Mouse (Mus musculus) hindbrain, embryonic 14.5 days (tissue): ENCODE results near the gene Foxn2. TPM values are rescaled to one million over a fixed set of nuclear protein-coding genes. Genes with fewer than 3 reads are reported as not detected.
"Not testable (repeated sequence)": the region's sequence is repeated elsewhere in the genome, so short reads cannot be mapped to it uniquely, and the experiment has no call there.

Experiments used
- ATAC-seq: fragments of 200-750 bp; cut with Nextera tagmentation; 2 replicates; pipeline ENCODE4 v1.8.0; 2017; ENCODE audit warnings: moderate number of reproducible peaks, mild to moderate bottlenecking, moderate TSS enrichment, moderate library complexity; ENCODE audit not compliant: low FRiP score
- DNase-seq: peaks from one replicate; pipeline ENCODE4 v3.0.0-alpha.2; 2015; ENCODE audit warnings: low spot score
- H3K27ac ChIP-seq: fragments of 300-500 bp; sonication (generic); 2 replicates; pipeline ENCODE4 v1.5.1; 2014; ENCODE audit warnings: mild to moderate bottlenecking, moderate library complexity
- H3K27me3 ChIP-seq: fragments of 300-500 bp; sonication (generic); 2 replicates; pipeline ENCODE4 v1.6.1; 2014; ENCODE audit warnings: mild to moderate bottlenecking, low read length, mixed read lengths; ENCODE audit not compliant: control insufficient read depth, insufficient read depth
- H3K36me3 ChIP-seq: fragments of 300-500 bp; sonication (generic); replicated peaks from 2 replicates; pipeline ENCODE4 v1.6.1; 2014; ENCODE audit not compliant: control insufficient read depth, insufficient read depth
- H3K4me1 ChIP-seq: fragments of 300-500 bp; sonication (generic); replicated peaks from 2 replicates; pipeline ENCODE4 v1.6.1; 2014; ENCODE audit warnings: antibody characterized with exemption, low read length, mixed read lengths; ENCODE audit not compliant: control insufficient read depth, insufficient read depth
- H3K4me2 ChIP-seq: fragments of 300-500 bp; sonication (generic); replicated peaks from 2 replicates; pipeline ENCODE4 v1.6.1; 2014; ENCODE audit warnings: mild to moderate bottlenecking, moderate library complexity
- H3K4me3 ChIP-seq: fragments of 300-500 bp; sonication (generic); replicated peaks from 2 replicates; pipeline ENCODE4 v1.5.1; 2014; ENCODE audit warnings: mild to moderate bottlenecking, low read length
- H3K9ac ChIP-seq: fragments of 300-500 bp; sonication (generic); 2 replicates; pipeline ENCODE4 v1.6.1; 2014
- H3K9me3 ChIP-seq: fragments of 300-500 bp; sonication (generic); 2 replicates; pipeline ENCODE4 v1.6.1; 2016; ENCODE audit warnings: low read length; ENCODE audit not compliant: control insufficient read depth
- WGBS: fragments of 180-500 bp; shearing (Covaris S2); extraction: QIAGEN DNeasy Blood & Tissue Kit; methylation state at CpG from one replicate; pipeline ENCODE4 v1.1.7; 2014; 5-methylcytosine and 5-hydroxymethylcytosine counted together
- polyA plus RNA-seq: library from polyadenylated mRNA; unstranded; fragments of >200 nt; fragmentation: Nextera tagmentation; extraction: Ambion mirVana; gene quantifications from 2 replicates; pipeline ENCODE4 v1.2.1, GENCODE M21; 2014

The Foxn2 gene
- polyA plus RNA-seq, 1 experiment from 2014 or later: 7.0 TPM

- Histone ChIP-seq H3K27ac (no peak overlapping the region), H3K4me2 (no peak overlapping the region)
- ATAC-seq: no peak
These were observed 30.8 kb upstream of the Foxn2 start for GRCm38 (mm10) chr17:88409706-88410105.

GRCm38 (mm10) chr17:88413155-88413836 lies 27.2 kb upstream of the Foxn2 start:
- Histone ChIP-seq H3K4me2 (no peak overlapping the region), H3K9me3 (no peaks in the 10 kb centered on the region), H3K27me3 (no peaks in the 10 kb centered on the region), H3K9ac (no peak overlapping the region), H3K4me1 (no peaks in the 10 kb centered on the region), H3K36me3 (no peaks in the 10 kb centered on the region), H3K4me3 (no peak overlapping the region), H3K27ac (no peak overlapping the region)
- no peak for DNase-seq
- 76% methylated on average over 1 of the region's 1 CpGs for WGBS
- ATAC-seq: no peak

More at GRCm38 (mm10) chr17:88409706-88410105, 30.8 kb upstream of the Foxn2 start:
- Histone ChIP-seq H3K9me3 (no peaks in the 10 kb centered on the region), H3K4me3 (no peak overlapping the region), H3K9ac (no peak overlapping the region), H3K36me3 (no peaks in the 10 kb centered on the region), H3K4me1 (peaks cover 5% of the 10 kb centered on the region; the same call in 1 of the 2 replicates), H3K27me3 (0 out of 2 replicates have a peak, but pooled peaks cover 4% of the 10 kb centered on the region)
- WGBS: 88% methylated on average over 3 of the region's 3 CpGs
- DNase-seq: no peak

GRCm38 (mm10) chr17:88420426-88420825 lies 20.1 kb upstream of the Foxn2 start:
- no peak overlapping the region for H3K27ac ChIP-seq
- H3K9me3 ChIP-seq: no peaks in the 10 kb centered on the region
- no peak overlapping the region for H3K4me2 ChIP-seq
- no peak overlapping the region for H3K4me3 ChIP-seq
- H3K36me3 ChIP-seq: no peaks in the 10 kb centered on the region
- no peak for DNase-seq
- H3K27me3 ChIP-seq: no peaks in the 10 kb centered on the region
- no peak for ATAC-seq
- no peaks in the 10 kb centered on the region for H3K4me1 ChIP-seq
- H3K9ac ChIP-seq: no peak overlapping the region
- 83% methylated on average over 4 of the region's 4 CpGs for WGBS

- WGBS: 95% methylated on average over 6 of the region's 6 CpGs
- H3K9ac ChIP-seq: no peak overlapping the region
- no peaks in the 10 kb centered on the region for H3K27me3 ChIP-seq
- no peak overlapping the region for H3K4me2 ChIP-seq
- H3K4me3 ChIP-seq: no peak overlapping the region
- ATAC-seq (no peak), DNase-seq (no peak)
- H3K4me1 ChIP-seq: no peaks in the 10 kb centered on the region
- H3K27ac ChIP-seq: no peak overlapping the region
- no peaks in the 10 kb centered on the region for H3K9me3 ChIP-seq
- H3K36me3 ChIP-seq: no peaks in the 10 kb centered on the region
These were observed 19.3 kb upstream of the Foxn2 start for GRCm38 (mm10) chr17:88421246-88421645.

GRCm38 (mm10) chr17:88430719-88431118 lies 9.8 kb upstream of the Foxn2 start:
- no peaks in the 10 kb centered on the region for H3K27me3 ChIP-seq
- ATAC-seq: no peak
- H3K9ac ChIP-seq: no peak overlapping the region
- no peak overlapping the region for H3K27ac ChIP-seq
- no peaks in the 10 kb centered on the region for H3K9me3 ChIP-seq
- DNase-seq: no peak
- H3K36me3 ChIP-seq: no peaks in the 10 kb centered on the region
- WGBS: 91% methylated on average over 2 of the region's 2 CpGs
- no peaks in the 10 kb centered on the region for H3K4me1 ChIP-seq
- H3K4me2 ChIP-seq: no peak overlapping the region
- no peak overlapping the region for H3K4me3 ChIP-seq

GRCm38 (mm10) chr17:88431486-88431885 lies 9.0 kb upstream of the Foxn2 start:
- Histone ChIP-seq H3K9me3 (no peaks in the 10 kb centered on the region), H3K4me3 (no peak overlapping the region), H3K36me3 (no peaks in the 10 kb centered on the region), H3K4me2 (no peak overlapping the region), H3K4me1 (no peaks in the 10 kb centered on the region), H3K27ac (no peak overlapping the region), H3K9ac (no peak overlapping the region), H3K27me3 (no peaks in the 10 kb centered on the region)
- DNase-seq: no peak
- WGBS: 83% methylated on average over 12 of the region's 12 CpGs
- no peak for ATAC-seq

GRCm38 (mm10) chr17:88431987-88432386 lies 8.5 kb upstream of the Foxn2 start:
- DNase-seq (no peak), ATAC-seq (no peak)
- Histone ChIP-seq H3K27ac (no peak overlapping the region), H3K27me3 (no peaks in the 10 kb centered on the region), H3K36me3 (no peaks in the 10 kb centered on the region), H3K4me1 (no peaks in the 10 kb centered on the region), H3K9me3 (no peaks in the 10 kb centered on the region), H3K9ac (no peak overlapping the region), H3K4me2 (no peak overlapping the region), H3K4me3 (no peak overlapping the region)
- 91% methylated on average over 10 of the region's 10 CpGs for WGBS

GRCm38 (mm10) chr17:88435322-88435721 lies 5.2 kb upstream of the Foxn2 start:
- H3K4me1 ChIP-seq: no peaks in the 10 kb centered on the region
- no peak for DNase-seq
- WGBS: 79% methylated on average over 10 of the region's 10 CpGs

GRCm38 (mm10) chr17:88436284-88436683 lies 4.2 kb upstream of the Foxn2 start:
- H3K4me2 ChIP-seq: no peak overlapping the region
- no peak for DNase-seq
- no peak overlapping the region for H3K4me3 ChIP-seq
- WGBS: 93% methylated on average over 4 of the region's 4 CpGs
- H3K27ac ChIP-seq: no peak overlapping the region
- no peaks in the 10 kb centered on the region for H3K27me3 ChIP-seq
- no peak for ATAC-seq
- H3K9ac ChIP-seq: no peak overlapping the region
- H3K36me3 ChIP-seq: no peaks in the 10 kb centered on the region
- no peaks in the 10 kb centered on the region for H3K4me1 ChIP-seq
- no peaks in the 10 kb centered on the region for H3K9me3 ChIP-seq

More at GRCm38 (mm10) chr17:88435322-88435721, 5.2 kb upstream of the Foxn2 start:
- no peak overlapping the region for H3K27ac ChIP-seq
- H3K9ac ChIP-seq: no peak overlapping the region
- no peak for ATAC-seq
- no peak overlapping the region for H3K4me2 ChIP-seq
- no peak overlapping the region for H3K4me3 ChIP-seq
- H3K9me3 ChIP-seq: no peaks in the 10 kb centered on the region
- H3K36me3 ChIP-seq: no peaks in the 10 kb centered on the region
- no peaks in the 10 kb centered on the region for H3K27me3 ChIP-seq

- H3K27me3 ChIP-seq, H3K4me2 ChIP-seq, H3K9ac ChIP-seq, H3K4me1 ChIP-seq, DNase-seq, ATAC-seq, H3K36me3 ChIP-seq, H3K4me3 ChIP-seq, H3K9me3 ChIP-seq, H3K27ac ChIP-seq: not testable (repeated sequence)
- WGBS: 98% methylated on average over 5 of the region's 5 CpGs
These were observed 3.8 kb upstream of the Foxn2 start for GRCm38 (mm10) chr17:88436749-88437148.
